Mouse (Mus musculus) Patski (cell line): ENCODE results near the gene 1700013F07Rik. TPM values are rescaled to one million over a fixed set of nuclear protein-coding genes. Genes with fewer than 3 reads are reported as not detected.
"Not testable (repeated sequence)": the region's sequence is repeated elsewhere in the genome, so short reads cannot be mapped to it uniquely, and the experiment has no call there.

Source experiments
- ATAC-seq: fragments of 100-300 bp; one replicate; pipeline ENCODE4 v1.8.0; 2021
- CTCF ChIA-PET: fragments of 350-600 bp; sonication (Branson Sonifier 250); formaldehyde crosslinking; loops from one replicate; lab custom pipeline; 2022; ENCODE audit warnings: inconsistent platforms; lab: Charles Lee
- POLR2A ChIA-PET: fragments of 350-600 bp; sonication (Branson Sonifier 250); formaldehyde crosslinking; loops from one replicate; lab custom pipeline; 2022; ENCODE audit warnings: antibody characterized with exemption, inconsistent platforms; lab: Charles Lee
- DNase-seq: peaks from one replicate; pipeline ENCODE4 v3.0.0-alpha.2; 2011; ENCODE audit warnings: low read depth, low spot score
- H3K27me3 ChIP-seq: fragments of 371-371 bp; one replicate; pipeline ENCODE4 v1.5.1; 2021
- CTCF ChIP-seq: fragments of 100-300 bp; IDR thresholded peaks from one replicate; pipeline ENCODE4 v1.5.1; 2021
- in situ Hi-C: fragments of 300-500 bp; cut with MboI; formaldehyde crosslinking; loops from 3 replicates; pipeline ENCODE4 v1.11.1; 2018; ENCODE audit warnings: low pct_unique_long_range_greater_than_20kb, mixed read lengths
- polyA plus RNA-seq: library from polyadenylated mRNA; unstranded; gene quantifications from one replicate; pipeline ENCODE4 v1.2.3, GENCODE M21; 2021

Gene 1700013F07Rik
- polyA plus RNA-seq, 1 experiment from 2014 or later, result 3.6 TPM

DNA sequence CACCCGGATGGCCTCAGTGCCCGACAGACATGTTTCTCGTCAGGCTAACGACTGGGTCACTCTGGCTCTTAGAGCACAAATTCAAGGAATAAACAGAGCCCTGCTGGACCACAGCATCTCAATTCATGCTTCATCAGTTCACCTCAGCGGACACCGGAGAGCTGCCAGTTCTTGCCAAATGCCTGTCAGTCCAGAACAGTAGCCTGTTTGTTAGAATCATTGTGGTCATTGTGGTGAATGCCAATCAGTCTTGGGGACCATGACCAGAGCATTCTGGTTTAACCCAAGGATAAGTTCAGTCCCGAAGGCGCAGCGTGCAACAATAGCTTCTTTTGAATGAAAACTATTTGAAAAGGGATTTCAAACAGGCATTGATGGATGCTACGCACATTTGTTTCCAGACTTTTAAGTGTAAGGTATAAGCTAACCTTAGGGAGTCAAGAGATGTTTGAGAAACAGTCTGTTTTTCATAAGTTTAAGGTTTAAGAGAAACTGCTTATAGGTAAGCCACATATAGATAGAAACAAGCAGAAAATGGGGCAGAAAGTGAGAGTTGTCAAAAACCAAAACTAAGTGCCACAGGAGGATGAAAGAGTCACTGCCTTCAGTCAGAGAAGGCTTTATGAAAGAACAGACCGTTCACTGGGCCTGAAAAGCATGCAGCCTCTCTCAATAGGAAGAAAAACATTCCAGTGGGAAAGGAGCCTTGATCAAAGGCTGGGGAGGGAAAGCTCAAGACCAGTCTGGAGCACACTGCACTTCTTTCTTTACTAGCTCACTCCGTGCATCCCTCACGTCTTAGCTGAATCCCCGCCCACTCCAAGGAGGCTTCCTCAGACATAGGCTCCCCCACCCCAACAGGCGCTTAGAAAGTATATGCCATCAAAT lies 34.3 kb downstream of the 1700013F07Rik start:
- POLR2A ChIA-PET, result no interaction called here
- no peaks in the 10 kb centered on the region for H3K27me3 ChIP-seq
- peak; percentile 38 for DNase-seq
- no peak for ATAC-seq
- in situ Hi-C loops, result no loop called here
- no peak for TF ChIP-seq CTCF
- CTCF ChIA-PET, result interaction anchor here (1.0 to 2.7 kb wide), 5 partner anchors 22 to 179 kb away, joined by 3 to 7 read pairs (median 4); partner anchors contain the start of gene 1700013F07Rik

DNA sequence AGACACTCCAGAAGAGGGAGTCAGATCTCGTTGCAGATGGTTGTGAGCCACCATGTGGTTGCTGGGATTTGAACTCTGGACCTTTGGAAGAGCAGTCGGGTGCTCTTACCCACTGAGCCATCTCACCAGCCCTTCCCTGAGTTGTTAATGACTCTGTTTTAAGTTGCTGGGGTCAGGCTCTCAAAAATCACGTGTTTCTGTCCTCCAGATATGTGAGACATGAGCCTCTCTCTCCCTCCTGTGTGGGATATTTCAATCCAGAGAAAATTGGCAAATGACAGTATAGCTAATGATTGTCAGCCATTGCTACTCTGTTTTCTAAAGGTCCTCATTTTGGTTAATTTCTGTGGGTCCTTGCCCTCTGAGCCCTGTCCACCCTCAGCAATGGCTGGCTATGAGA lies 35.7 kb downstream of the 1700013F07Rik start:
- ATAC-seq, in situ Hi-C loops, H3K27me3 ChIP-seq, DNase-seq, CTCF ChIA-PET, POLR2A ChIA-PET: not testable (repeated sequence)

- ATAC-seq, result no peak
- POLR2A ChIA-PET, result interaction anchor here (1.5 kb wide), 1 partner anchor 14 kb away, joined by 7 read pairs; no protein-coding TSS in a partner anchor
- CTCF ChIA-PET, result interaction anchor here (1.6 kb wide), 1 partner anchor 8 kb away, joined by 10 read pairs; no protein-coding TSS in a partner anchor
- in situ Hi-C loops, result no loop called here
- DNase-seq, result no peak
- no peak for TF ChIP-seq CTCF
- no peaks in the 10 kb centered on the region for H3K27me3 ChIP-seq
These were observed 36.9 kb downstream of the 1700013F07Rik start for GRCm38 (mm10) chr3:108570813-108571212.

GRCm38 (mm10) chr3:108571443-108572294 lies 37.7 kb downstream of the 1700013F07Rik start, which contains the start of gene Taf13:
Gene Taf13, plus strand, starts transcription at chr3:108571698.
- TF ChIP-seq CTCF, result no peak
- ChIA-PET CTCF (interaction anchor here (1.1 to 3.1 kb wide), 5 partner anchors 9 to 170 kb away, joined by 3 to 18 read pairs (median 5); no protein-coding TSS in a partner anchor), POLR2A (interaction anchor here (0.6 to 1.9 kb wide), 9 partner anchors 11 to 98 kb away, joined by 3 to 8 read pairs (median 4); partner anchors contain the start of gene Wdr47)
- DNase-seq, result peak; percentile 96
- peak; percentile 94 for ATAC-seq
- in situ Hi-C loops, result no loop called here
- H3K27me3 ChIP-seq, result no peaks in the 10 kb centered on the region

- ChIA-PET CTCF (interaction anchor here (1.1 to 3.1 kb wide), 5 partner anchors 9 to 171 kb away, joined by 3 to 18 read pairs (median 5); no protein-coding TSS in a partner anchor), POLR2A (interaction anchor here (0.7 to 1.9 kb wide), 8 partner anchors 10 to 96 kb away, joined by 4 to 8 read pairs (median 4); partner anchors contain the start of gene Wdr47)
- TF ChIP-seq CTCF, result no peak
- no peaks in the 10 kb centered on the region for H3K27me3 ChIP-seq
- ATAC-seq, result no peak
- in situ Hi-C loops, result no loop called here
- DNase-seq, result no peak
These were observed 38.5 kb downstream of the 1700013F07Rik start for GRCm38 (mm10) chr3:108572309-108573010.

- ATAC-seq (no peak), DNase-seq (no peak)
- in situ Hi-C loops, result no loop called here
- no peak for TF ChIP-seq CTCF
- no peaks in the 10 kb centered on the region for H3K27me3 ChIP-seq
- POLR2A ChIA-PET, result no interaction called here
- CTCF ChIA-PET, result interaction anchor here (3.1 kb wide), 1 partner anchor 10 kb away, joined by 18 read pairs; no protein-coding TSS in a partner anchor
These were observed 40.1 kb downstream of the 1700013F07Rik start for GRCm38 (mm10) chr3:108574018-108574417.

- CTCF ChIA-PET, result interaction anchor here (1.7 to 3.9 kb wide), 2 partner anchors 8 to 12 kb away, joined by 3 to 18 read pairs; partner anchors contain the start of gene Taf13
These were observed 50.6 kb downstream of the 1700013F07Rik start for GRCm38 (mm10) chr3:108584580-108584979.

GRCm38 (mm10) chr3:108588446-108588845 lies 54.5 kb downstream of the 1700013F07Rik start:
- no peak for ATAC-seq
- DNase-seq, result no peak
- in situ Hi-C loops, result no loop called here
- no peaks in the 10 kb centered on the region for H3K27me3 ChIP-seq
- TF ChIP-seq CTCF, result no peak
- ChIA-PET CTCF (no interaction called here), POLR2A (no interaction called here)

More at GRCm38 (mm10) chr3:108584580-108584979, 50.6 kb downstream of the 1700013F07Rik start:
- POLR2A ChIA-PET, result interaction anchor here (0.6 to 1.4 kb wide), 3 partner anchors 13 to 160 kb away, joined by 3 to 7 read pairs (median 4); partner anchors contain the start of gene Taf13
- no peak for ATAC-seq
- H3K27me3 ChIP-seq, result no peaks in the 10 kb centered on the region
- in situ Hi-C loops, result no loop called here
- DNase-seq, result no peak
- no peak for TF ChIP-seq CTCF
